Mouse (Mus musculus) intestine, embryonic 16.5 days (tissue): ENCODE data around the gene Gm4756. TPM values are rescaled to one million over a fixed set of nuclear protein-coding genes. Genes with fewer than 3 reads are reported as not detected.
"Not testable (repeated sequence)": the region's sequence is repeated elsewhere in the genome, so short reads cannot be mapped to it uniquely, and the experiment has no call there.

Source experiments
- ATAC-seq: fragments of 200-750 bp; cut with Nextera tagmentation; 2 replicates; pipeline ENCODE4 v1.8.0; 2017; ENCODE audit warnings: moderate TSS enrichment, moderate library complexity
- H3K27ac ChIP-seq: fragments of 300-500 bp; sonication (generic); 2 replicates; pipeline ENCODE4 v1.5.1; 2014; ENCODE audit warnings: mild to moderate bottlenecking, low read length
- H3K27me3 ChIP-seq: fragments of 300-500 bp; sonication (generic); replicated peaks from 2 replicates; pipeline ENCODE4 v1.6.1; 2014; ENCODE audit warnings: low read length, control low read depth, mixed read lengths; ENCODE audit not compliant: control insufficient read depth, insufficient read depth
- H3K36me3 ChIP-seq: fragments of 300-500 bp; sonication (generic); 2 replicates; pipeline ENCODE4 v1.6.1; 2014; ENCODE audit warnings: low read length, control low read depth; ENCODE audit not compliant: control insufficient read depth, insufficient read depth
- H3K4me1 ChIP-seq: fragments of 300-500 bp; sonication (generic); 2 replicates; pipeline ENCODE4 v1.6.1; 2014; ENCODE audit warnings: low read length, control low read depth, mixed read lengths; ENCODE audit not compliant: control insufficient read depth, insufficient read depth
- H3K4me2 ChIP-seq: fragments of 300-500 bp; sonication (generic); 2 replicates; pipeline ENCODE4 v1.6.1; 2014; ENCODE audit warnings: low read depth, low read length, control low read depth
- H3K4me3 ChIP-seq: fragments of 300-500 bp; sonication (generic); 2 replicates; pipeline ENCODE4 v1.5.1; 2014; ENCODE audit warnings: mild to moderate bottlenecking, low read length
- H3K9ac ChIP-seq: fragments of 300-500 bp; sonication (generic); 2 replicates; pipeline ENCODE4 v1.6.1; 2014; ENCODE audit warnings: low read depth, low read length
- H3K9me3 ChIP-seq: fragments of 300-500 bp; sonication (generic); 2 replicates; pipeline ENCODE4 v1.6.1; 2016; ENCODE audit warnings: low read length, control low read depth; ENCODE audit not compliant: control insufficient read depth
- WGBS: fragments of 180-500 bp; shearing (Covaris S2); extraction: QIAGEN DNeasy Blood & Tissue Kit; methylation state at CpG from one replicate; pipeline ENCODE4 v1.1.7; 2014; 5-methylcytosine and 5-hydroxymethylcytosine counted together
- polyA plus RNA-seq: library from polyadenylated mRNA; unstranded; fragments of >200 nt; fragmentation: Nextera tagmentation; extraction: Ambion mirVana; gene quantifications from 2 replicates; pipeline ENCODE4 v1.2.1, GENCODE M21; 2015

Gene Gm4756
- polyA plus RNA-seq, 1 experiment from 2014 or later: not detected

DNA sequence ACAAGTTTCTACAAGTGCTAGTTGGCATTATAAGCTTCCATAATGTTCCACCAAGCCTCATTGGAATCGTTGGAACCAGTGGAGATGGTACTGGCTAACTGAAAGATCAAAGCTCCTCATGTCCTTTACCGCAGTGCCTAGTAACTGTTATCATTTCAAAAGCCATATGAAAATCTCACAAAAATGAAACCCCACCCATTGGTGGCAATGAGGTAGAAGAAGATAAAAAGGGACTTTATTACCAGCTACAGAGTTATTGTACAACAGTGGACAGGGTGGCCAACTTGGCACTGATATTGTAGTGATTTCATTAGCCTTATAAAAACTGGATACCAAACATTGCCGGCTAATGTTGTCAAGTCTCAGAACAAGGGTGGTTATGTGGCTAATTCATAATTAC, 37.4 kb downstream of the Gm4756 start:
- 92% methylated on average over 3 of the region's 3 CpGs for WGBS
- Histone ChIP-seq H3K27me3 (no peaks in the 10 kb centered on the region), H3K9me3 (no peaks in the 10 kb centered on the region), H3K4me2 (no peak overlapping the region), H3K9ac (no peak overlapping the region), H3K36me3 (no peaks in the 10 kb centered on the region), H3K27ac (no peak overlapping the region), H3K4me3 (no peak overlapping the region), H3K4me1 (no peaks in the 10 kb centered on the region)
- ATAC-seq: no peak

DNA sequence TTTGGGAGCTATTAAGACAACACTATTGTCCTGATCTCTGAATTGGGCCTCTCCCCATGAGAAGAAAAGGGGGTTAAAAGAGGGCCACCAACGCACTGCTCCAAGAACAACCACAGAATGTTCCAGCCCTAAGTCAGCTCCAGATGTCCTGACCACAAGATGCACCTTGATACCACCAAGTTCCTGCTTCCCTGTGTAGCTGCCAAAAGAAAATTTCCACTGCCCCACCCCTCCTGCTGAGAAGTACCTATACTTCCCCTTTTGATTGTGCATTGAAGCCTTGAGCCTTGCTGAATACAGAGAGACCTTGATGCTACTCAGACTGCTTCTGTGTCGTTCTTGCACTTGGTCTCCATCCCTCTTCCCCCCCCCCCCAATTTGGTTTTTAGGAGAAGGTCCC, 50.7 kb downstream of the Gm4756 start:
- H3K27ac ChIP-seq, H3K27me3 ChIP-seq, H3K4me3 ChIP-seq, H3K4me2 ChIP-seq, ATAC-seq, H3K4me1 ChIP-seq, H3K9ac ChIP-seq, H3K9me3 ChIP-seq, H3K36me3 ChIP-seq: not testable (repeated sequence)
- WGBS: 92% methylated on average over 2 of the region's 2 CpGs

DNA sequence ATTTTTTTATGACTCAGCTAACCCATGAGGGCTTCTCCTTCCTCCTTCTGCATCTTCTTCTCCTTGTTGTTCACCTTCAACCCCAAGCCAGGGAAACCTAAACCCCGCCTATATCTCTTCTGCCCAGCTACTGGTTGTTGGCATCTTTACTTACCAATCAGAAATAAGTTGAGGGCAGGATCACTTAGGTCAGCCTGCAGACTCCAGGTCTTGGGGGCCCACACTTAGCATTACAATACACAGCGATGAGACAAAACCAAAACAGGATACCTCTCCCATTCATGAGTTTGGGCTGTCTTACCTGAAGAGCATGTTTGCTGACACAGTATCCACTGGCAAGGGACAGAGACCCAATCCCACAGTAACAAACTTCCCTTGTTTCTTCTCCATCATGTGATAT, 55.5 kb downstream of the Gm4756 start:
- 64% methylated on average over 2 of the region's 2 CpGs for WGBS
- H3K9me3 ChIP-seq: no peaks in the 10 kb centered on the region

DNA sequence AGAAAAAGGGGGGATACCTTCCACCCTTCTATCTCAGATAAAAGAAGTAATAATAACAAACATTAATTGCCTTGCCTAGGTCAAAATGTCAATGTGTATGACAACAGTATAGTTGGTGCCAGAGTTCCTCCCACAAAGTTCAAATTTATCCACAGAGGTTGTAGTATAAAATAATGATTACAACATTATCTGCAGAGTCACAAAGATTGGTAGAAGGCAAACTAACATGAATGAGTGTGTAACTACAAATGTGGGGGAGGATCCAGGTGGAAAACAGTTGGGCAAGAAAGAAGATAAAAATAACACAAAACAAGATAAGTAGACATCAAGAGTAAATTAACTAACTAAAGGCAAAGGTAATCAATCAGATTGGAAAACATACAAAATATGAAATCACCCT, 56.5 kb downstream of the Gm4756 start:
- H3K4me2 ChIP-seq: no peak overlapping the region
- no peak for ATAC-seq
- H3K27me3 ChIP-seq: no peaks in the 10 kb centered on the region
- H3K27ac ChIP-seq: no peak overlapping the region
- no peak overlapping the region for H3K9ac ChIP-seq
- no peaks in the 10 kb centered on the region for H3K4me1 ChIP-seq
- no peaks in the 10 kb centered on the region for H3K9me3 ChIP-seq
- H3K4me3 ChIP-seq: no peak overlapping the region
- no peaks in the 10 kb centered on the region for H3K36me3 ChIP-seq

More for the DNA sequence above, 55.5 kb downstream of the Gm4756 start:
- H3K9ac ChIP-seq: no peak overlapping the region
- ATAC-seq: no peak
- no peaks in the 10 kb centered on the region for H3K36me3 ChIP-seq
- no peaks in the 10 kb centered on the region for H3K4me1 ChIP-seq
- no peak overlapping the region for H3K27ac ChIP-seq
- no peak overlapping the region for H3K4me3 ChIP-seq
- no peak overlapping the region for H3K4me2 ChIP-seq
- H3K27me3 ChIP-seq: no peaks in the 10 kb centered on the region

DNA sequence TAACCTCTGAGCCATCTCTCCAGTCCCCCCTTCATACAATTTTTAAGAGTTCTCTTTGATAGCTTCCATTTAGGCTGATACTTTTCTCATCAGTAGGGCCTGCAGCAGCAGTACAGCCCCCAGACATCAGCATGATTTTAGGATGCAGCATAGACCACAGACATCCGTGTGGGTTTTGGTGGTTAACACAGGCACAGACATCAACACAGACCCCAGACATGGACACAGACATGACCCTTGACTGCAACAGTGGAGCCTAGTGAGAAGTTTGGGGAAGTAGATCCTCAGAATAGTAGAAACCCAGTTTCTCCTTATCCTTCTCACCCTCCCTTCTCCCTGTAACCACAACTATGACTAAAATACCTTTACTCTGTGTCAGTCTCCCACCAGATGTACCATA, 64.1 kb downstream of the Gm4756 start:
- Histone ChIP-seq H3K27me3 (no peaks in the 10 kb centered on the region), H3K27ac (no peak overlapping the region), H3K9me3 (no peaks in the 10 kb centered on the region), H3K4me2 (no peak overlapping the region), H3K4me3 (no peak overlapping the region), H3K36me3 (no peaks in the 10 kb centered on the region), H3K4me1 (no peaks in the 10 kb centered on the region), H3K9ac (no peak overlapping the region)
- WGBS: 78% methylated on average over 1 of the region's 1 CpGs
- ATAC-seq: no peak

DNA sequence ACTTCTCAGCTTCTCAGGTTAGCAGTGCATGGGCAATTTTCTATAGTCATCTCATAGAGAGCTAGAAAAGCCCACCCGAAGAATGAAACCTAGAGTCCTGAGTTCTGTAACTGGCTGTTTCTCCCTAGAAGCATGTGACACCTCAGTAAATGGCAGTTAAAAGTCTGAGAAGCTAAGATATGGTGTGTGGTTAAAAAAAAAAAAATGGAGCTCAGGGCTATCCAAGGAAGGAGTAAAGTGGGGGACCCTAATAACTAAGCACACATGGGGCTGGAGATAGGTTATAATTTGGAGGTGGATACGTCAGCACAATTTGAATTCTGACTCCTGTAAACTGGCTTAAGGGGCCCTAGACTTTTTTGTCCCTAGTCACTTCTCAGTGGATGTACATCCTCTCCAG, 66.4 kb downstream of the Gm4756 start:
- WGBS: 85% methylated on average over 2 of the region's 2 CpGs
- Histone ChIP-seq H3K27ac (no peak overlapping the region), H3K9ac (no peak overlapping the region), H3K9me3 (no peaks in the 10 kb centered on the region), H3K27me3 (no peaks in the 10 kb centered on the region), H3K36me3 (no peaks in the 10 kb centered on the region), H3K4me3 (no peak overlapping the region), H3K4me2 (no peak overlapping the region), H3K4me1 (no peaks in the 10 kb centered on the region)
- ATAC-seq: no peak

DNA sequence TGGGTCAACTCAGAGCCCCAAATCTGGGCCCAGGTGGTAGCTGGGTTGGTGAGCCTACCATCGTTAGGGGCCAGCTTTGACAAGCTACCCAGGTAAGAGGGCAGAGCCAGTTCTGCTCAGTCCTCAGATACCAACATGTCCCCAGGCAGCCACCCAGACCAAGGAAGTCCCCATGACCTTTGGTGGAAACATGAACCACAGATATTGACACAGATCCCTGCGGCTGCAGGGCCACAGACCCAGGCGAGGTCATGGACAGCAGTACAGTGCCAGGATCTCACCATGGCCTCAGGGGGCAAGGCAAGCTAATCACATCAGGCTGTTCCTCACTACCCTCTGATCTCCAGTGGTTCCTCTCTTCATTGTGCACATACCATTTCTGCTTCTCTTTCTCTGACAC, 67.4 kb downstream of the Gm4756 start:
- Histone ChIP-seq H3K27ac (no peak overlapping the region), H3K36me3 (no peaks in the 10 kb centered on the region), H3K4me1 (no peaks in the 10 kb centered on the region), H3K4me2 (no peak overlapping the region), H3K4me3 (no peak overlapping the region), H3K27me3 (no peaks in the 10 kb centered on the region), H3K9me3 (no peaks in the 10 kb centered on the region), H3K9ac (no peak overlapping the region)
- 91% methylated on average over 3 of the region's 3 CpGs for WGBS
- no peak for ATAC-seq

DNA sequence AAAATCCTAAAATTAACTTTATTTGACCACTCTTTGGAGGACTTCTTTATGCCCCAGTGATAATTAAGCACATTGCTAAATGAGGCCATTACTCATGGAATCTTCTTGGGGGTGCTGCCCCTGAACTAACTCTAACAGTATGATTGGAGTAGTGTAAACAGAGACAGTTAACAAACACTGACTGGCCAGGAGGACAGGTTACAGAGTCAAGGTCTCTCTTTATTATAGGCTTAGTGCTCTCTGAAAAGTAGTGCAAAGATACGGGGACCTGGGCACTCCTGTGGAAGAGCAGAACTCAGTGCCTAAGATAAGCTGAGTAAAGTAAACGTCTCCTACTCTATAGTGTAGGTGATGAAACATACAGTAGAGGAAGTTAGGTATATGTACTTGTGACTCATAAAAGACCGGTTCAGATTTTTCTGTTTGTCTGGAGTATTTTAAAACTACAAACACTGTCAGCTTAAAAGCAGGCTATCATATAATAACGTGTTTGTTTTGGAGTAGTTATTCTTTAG, 85.1 kb downstream of the Gm4756 start:
- no peak; the same call in 1 of the 2 replicates for ATAC-seq

DNA sequence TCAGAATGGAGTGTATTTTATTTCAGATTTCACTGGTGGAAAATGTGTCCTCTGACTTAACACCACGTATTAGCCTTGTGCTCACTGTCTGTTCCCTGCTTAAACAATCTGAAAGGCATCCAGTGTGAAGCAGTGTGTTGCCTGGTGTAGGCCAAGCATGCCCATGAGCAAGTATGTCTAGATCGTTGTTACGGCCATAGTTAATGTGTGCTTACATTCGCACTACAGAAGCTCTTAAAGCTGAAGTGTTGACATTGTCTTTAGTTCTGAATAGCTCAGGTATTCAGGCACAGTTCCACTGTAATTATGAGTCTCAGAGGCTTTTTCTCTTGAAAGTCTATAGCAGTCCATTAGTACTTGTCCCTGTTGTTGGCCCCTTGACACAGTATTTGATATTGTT, 95.1 kb downstream of the Gm4756 start:
- Histone ChIP-seq H3K9me3 (no peaks in the 10 kb centered on the region), H3K4me1 (no peaks in the 10 kb centered on the region), H3K36me3 (no peaks in the 10 kb centered on the region), H3K4me2 (no peak overlapping the region), H3K4me3 (no peak overlapping the region), H3K27ac (no peak overlapping the region), H3K27me3 (no peaks in the 10 kb centered on the region), H3K9ac (no peak overlapping the region)
- ATAC-seq: no peak
- WGBS: 76% methylated on average over 4 of the region's 4 CpGs

More for the DNA sequence above, 85.1 kb downstream of the Gm4756 start:
- Histone ChIP-seq H3K4me2 (no peak overlapping the region), H3K4me1 (no peaks in the 10 kb centered on the region), H3K9ac (no peak overlapping the region), H3K36me3 (no peaks in the 10 kb centered on the region), H3K27ac (no peak overlapping the region), H3K4me3 (no peak overlapping the region), H3K9me3 (no peaks in the 10 kb centered on the region), H3K27me3 (no peaks in the 10 kb centered on the region)
- WGBS: 77% methylated on average over 4 of the region's 4 CpGs

DNA sequence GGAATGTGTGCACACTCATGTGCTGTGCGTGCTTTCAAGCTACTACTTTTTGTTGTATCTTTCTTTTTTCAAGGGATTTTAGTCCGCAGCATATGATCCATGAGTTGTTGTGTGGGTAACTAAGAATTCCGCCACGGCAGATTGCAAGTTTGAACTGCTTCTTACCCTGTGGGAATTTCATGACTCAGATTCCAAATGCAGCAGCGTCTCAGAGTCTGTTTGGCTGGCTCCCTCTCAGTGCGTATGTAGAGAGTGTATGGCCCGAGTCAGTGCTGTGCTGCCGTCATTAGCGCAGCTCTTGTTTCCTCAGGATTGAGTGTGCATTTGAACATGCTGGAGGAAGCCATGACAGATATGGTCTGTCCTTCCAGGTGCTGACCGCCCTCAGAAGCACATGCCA, 110.9 kb downstream of the Gm4756 start:
- H3K4me2 ChIP-seq: no peak overlapping the region
- 91% methylated on average over 10 of the region's 10 CpGs for WGBS
- no peak overlapping the region for H3K27ac ChIP-seq
- no peaks in the 10 kb centered on the region for H3K36me3 ChIP-seq
- no peak overlapping the region for H3K4me3 ChIP-seq
- no peaks in the 10 kb centered on the region for H3K9me3 ChIP-seq
- no peak for ATAC-seq
- no peak overlapping the region for H3K9ac ChIP-seq
- no peaks in the 10 kb centered on the region for H3K4me1 ChIP-seq
- H3K27me3 ChIP-seq: no peaks in the 10 kb centered on the region
